Mouse (Mus musculus): ENCODE measurements around the gene Coq5. TPM values are rescaled to one million over a fixed set of nuclear protein-coding genes. Genes with fewer than 3 reads are reported as not detected.
A peak's percentile ranks its signal among the peaks of the same experiment; 100 is the strongest.

Gene Coq5
- total RNA-seq, 1 experiment, result 34.8 TPM

GRCm38 (mm10) chr5:115326875-115327609 is 47.6 kb downstream of the Coq5 start, which contains the start of gene Srsf9:
Gene Srsf9 (plus strand): TSS chr5:115327177.
- Histone ChIP-seq H3K27ac (ENCODE audit: insufficient read depth, low read depth, low read length, poor library complexity, severe bottlenecking) (peak within 1 kb of the TSS; percentile 83), H3K4me1 (ENCODE audit: control insufficient read depth in 2 of 2, insufficient read depth in 2 of 2, low read length in 2 of 2, poor library complexity in 1 of 2) (peaks cover 0 to 2% of the 10 kb centered on the region in 2 experiments; a peak in 3 of 4 replicates), H3K36me3 (ENCODE audit: control insufficient read depth, insufficient read depth, low read length, poor library complexity, severe bottlenecking) (peaks cover 16% of the 10 kb centered on the region), H3K9ac (ENCODE audit: insufficient read depth, low read depth, low read length, poor library complexity, severe bottlenecking) (peak within 1 kb of the TSS; percentile 99), H3K4me3 (ENCODE audit: insufficient read depth in 1 of 2, low read depth in 1 of 2, low read length in 2 of 2, poor library complexity in 1 of 2, severe bottlenecking in 1 of 2) (peak within 1 kb of the TSS; percentile 86 to 99), H3K9me3 (ENCODE audit: control insufficient read depth, insufficient read depth, low read depth, low read length) (no peaks in the 10 kb centered on the region)
- DNase-seq (ENCODE audit: low read depth, low spot score), result peak; percentile 88
- in situ Hi-C loops (cut with MboI; ENCODE audit: low sequenced_read_pairs in 2 of 2, unreplicated experiment in 2 of 2), result no loop called here
- no peak for TF ChIP-seq CHD2 (IDR thresholded peaks at IDR 0.05; ENCODE audit: low read depth, low read length)
- no peak for TF ChIP-seq MAFK (IDR thresholded peaks at IDR 0.05; ENCODE audit: insufficient read depth, low read depth, low read length)
- TF ChIP-seq ZNF384 (IDR thresholded peaks at IDR 0.05; ENCODE audit: low read depth, low read length), result no peak
- no peak for TF ChIP-seq HCFC1 (IDR thresholded peaks at IDR 0.05; ENCODE audit: borderline replicate concordance, insufficient read depth, low read length)
- TF ChIP-seq ZC3H11A (IDR thresholded peaks at IDR 0.05; ENCODE audit: borderline replicate concordance, low read depth, low read length), result no peak

GRCm38 (mm10) chr5:115327610-115328548 is 48.4 kb downstream of the Coq5 start:
- in situ Hi-C loops (cut with MboI; ENCODE audit: low sequenced_read_pairs in 2 of 2, unreplicated experiment in 2 of 2), result no loop called here
- Histone ChIP-seq H3K27ac (ENCODE audit: insufficient read depth, low read depth, low read length, poor library complexity, severe bottlenecking) (peak overlapping the region; percentile 83; the same call in 1 of the 2 replicates), H3K36me3 (ENCODE audit: control insufficient read depth, insufficient read depth, low read length, poor library complexity, severe bottlenecking) (peaks cover 21% of the 10 kb centered on the region), H3K9ac (ENCODE audit: insufficient read depth, low read depth, low read length, poor library complexity, severe bottlenecking) (peak overlapping the region; percentile 99), H3K4me1 (ENCODE audit: control insufficient read depth in 2 of 2, insufficient read depth in 2 of 2, low read length in 2 of 2, poor library complexity in 1 of 2) (peaks cover 0 to 2% of the 10 kb centered on the region in 2 experiments; a peak in 3 of 4 replicates), H3K4me3 (ENCODE audit: insufficient read depth in 1 of 2, low read depth in 1 of 2, low read length in 2 of 2, poor library complexity in 1 of 2, severe bottlenecking in 1 of 2) (peak overlapping the region; percentile 86 to 99), H3K9me3 (ENCODE audit: control insufficient read depth, insufficient read depth, low read depth, low read length) (no peaks in the 10 kb centered on the region)
- TF ChIP-seq MAFK (IDR thresholded peaks at IDR 0.05; ENCODE audit: insufficient read depth, low read depth, low read length) (no peak), ZC3H11A (IDR thresholded peaks at IDR 0.05; ENCODE audit: borderline replicate concordance, low read depth, low read length) (no peak), ZNF384 (IDR thresholded peaks at IDR 0.05; ENCODE audit: low read depth, low read length) (no peak), CHD2 (IDR thresholded peaks at IDR 0.05; ENCODE audit: low read depth, low read length) (no peak), HCFC1 (IDR thresholded peaks at IDR 0.05; ENCODE audit: borderline replicate concordance, insufficient read depth, low read length) (no peak)
- no peak for DNase-seq (ENCODE audit: low read depth, low spot score)

- H3K27ac ChIP-seq (ENCODE audit: insufficient read depth, low read depth, low read length, poor library complexity, severe bottlenecking), result no peak overlapping the region
- H3K9me3 ChIP-seq (ENCODE audit: control insufficient read depth, insufficient read depth, low read depth, low read length), result no peaks in the 10 kb centered on the region
- peaks cover 0 to 2% of the 10 kb centered on the region in 2 experiments; a peak in 3 of 4 replicates for H3K4me1 ChIP-seq (ENCODE audit: control insufficient read depth in 2 of 2, insufficient read depth in 2 of 2, low read length in 2 of 2, poor library complexity in 1 of 2)
- no peak for TF ChIP-seq MAFK (IDR thresholded peaks at IDR 0.05; ENCODE audit: insufficient read depth, low read depth, low read length)
- TF ChIP-seq HCFC1 (IDR thresholded peaks at IDR 0.05; ENCODE audit: borderline replicate concordance, insufficient read depth, low read length), result no peak
- TF ChIP-seq ZNF384 (IDR thresholded peaks at IDR 0.05; ENCODE audit: low read depth, low read length), result no peak
- no peak for TF ChIP-seq CHD2 (IDR thresholded peaks at IDR 0.05; ENCODE audit: low read depth, low read length)
- TF ChIP-seq ZC3H11A (IDR thresholded peaks at IDR 0.05; ENCODE audit: borderline replicate concordance, low read depth, low read length), result no peak
- no peak for DNase-seq (ENCODE audit: low read depth, low spot score)
- H3K4me3 ChIP-seq (ENCODE audit: insufficient read depth in 1 of 2, low read depth in 1 of 2, low read length in 2 of 2, poor library complexity in 1 of 2, severe bottlenecking in 1 of 2), result no peak overlapping the region
- H3K9ac ChIP-seq (ENCODE audit: insufficient read depth, low read depth, low read length, poor library complexity, severe bottlenecking), result no peak overlapping the region
- H3K36me3 ChIP-seq (ENCODE audit: control insufficient read depth, insufficient read depth, low read length, poor library complexity, severe bottlenecking), result peaks cover 31% of the 10 kb centered on the region
- in situ Hi-C loops (cut with MboI; ENCODE audit: low sequenced_read_pairs in 2 of 2, unreplicated experiment in 2 of 2), result no loop called here
These were observed 51.5 kb downstream of the Coq5 start for GRCm38 (mm10) chr5:115330955-115331354.

- H3K9me3 ChIP-seq (ENCODE audit: control insufficient read depth, insufficient read depth, low read depth, low read length), result no peaks in the 10 kb centered on the region
- H3K27ac ChIP-seq (ENCODE audit: insufficient read depth, low read depth, low read length, poor library complexity, severe bottlenecking), result no peak overlapping the region
- peaks cover 31% of the 10 kb centered on the region for H3K36me3 ChIP-seq (ENCODE audit: control insufficient read depth, insufficient read depth, low read length, poor library complexity, severe bottlenecking)
- TF ChIP-seq CHD2 (IDR thresholded peaks at IDR 0.05; ENCODE audit: low read depth, low read length) (no peak), ZC3H11A (IDR thresholded peaks at IDR 0.05; ENCODE audit: borderline replicate concordance, low read depth, low read length) (no peak), HCFC1 (IDR thresholded peaks at IDR 0.05; ENCODE audit: borderline replicate concordance, insufficient read depth, low read length) (no peak), MAFK (IDR thresholded peaks at IDR 0.05; ENCODE audit: insufficient read depth, low read depth, low read length) (no peak), ZNF384 (IDR thresholded peaks at IDR 0.05; ENCODE audit: low read depth, low read length) (no peak)
- H3K9ac ChIP-seq (ENCODE audit: insufficient read depth, low read depth, low read length, poor library complexity, severe bottlenecking), result no peak overlapping the region
- no peak for DNase-seq (ENCODE audit: low read depth, low spot score)
- no peak overlapping the region for H3K4me3 ChIP-seq (ENCODE audit: insufficient read depth in 1 of 2, low read depth in 1 of 2, low read length in 2 of 2, poor library complexity in 1 of 2, severe bottlenecking in 1 of 2)
- in situ Hi-C loops (cut with MboI; ENCODE audit: low sequenced_read_pairs in 2 of 2, unreplicated experiment in 2 of 2), result no loop called here
- H3K4me1 ChIP-seq (ENCODE audit: control insufficient read depth in 2 of 2, insufficient read depth in 2 of 2, low read length in 2 of 2, poor library complexity in 1 of 2), result peaks cover 0 to under 1% of the 10 kb centered on the region in 2 experiments; a peak in 3 of 4 replicates
These were observed 54.2 kb downstream of the Coq5 start for GRCm38 (mm10) chr5:115333626-115334025.

All from ES-E14 (cell line).